In the genomic region with DNA sequence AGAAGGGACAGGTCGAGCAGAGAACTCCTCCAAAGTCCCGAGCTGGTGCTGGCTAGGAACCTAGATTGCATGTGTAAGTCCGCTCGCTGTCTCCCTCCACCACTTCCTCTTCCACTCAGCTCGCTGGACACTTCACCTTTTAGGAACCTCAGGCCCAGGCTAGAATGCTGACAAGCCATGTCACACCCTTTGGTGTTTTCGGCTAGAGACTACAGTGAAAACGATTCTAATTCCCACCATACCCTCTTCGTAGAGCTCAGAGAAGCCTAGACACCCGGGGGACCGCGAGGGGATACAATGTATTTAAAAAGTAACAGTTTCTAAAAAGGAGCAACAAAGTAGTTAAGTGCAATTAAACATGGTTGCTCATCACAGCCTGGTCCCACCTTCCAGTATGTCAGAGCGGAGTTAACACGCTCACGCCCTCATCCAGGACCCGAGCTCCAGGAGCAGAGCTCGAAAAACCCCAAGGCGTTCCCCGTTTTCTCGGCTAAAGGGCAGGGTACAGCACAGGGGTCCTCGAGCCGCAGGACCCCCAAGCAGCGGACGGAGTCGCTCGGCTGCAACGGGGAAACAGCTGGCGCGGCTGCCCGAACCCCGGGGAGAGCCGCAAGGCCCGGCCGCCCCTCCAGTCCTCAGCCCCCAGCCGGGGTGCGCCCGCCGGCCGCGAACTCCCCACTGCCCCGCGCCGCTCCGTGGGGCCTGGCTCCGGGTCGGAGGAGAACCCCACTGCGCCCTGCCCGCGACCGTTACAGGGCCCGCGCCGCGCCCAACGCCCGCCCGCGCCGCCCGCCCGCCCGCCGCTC, we compare ENCODE assay signal across 8 mouse cellular contexts. TPM values are rescaled to one million over a fixed set of nuclear protein-coding genes. Genes with fewer than 3 reads are reported as not detected.
DNase-seq lines count a peak whose midpoint lies in the region; ATAC-seq lines count a peak whose summit lies in the region.

No protein-coding gene starts in this region.

- H3K27me3 ChIP-seq in heart, embryonic 14.5 days (ENCODE audit: control insufficient read depth, insufficient read depth, low read length): no peaks in the 10 kb centered on the region
- H3K27me3 ChIP-seq in megakaryocyte, embryonic 14.5 days (replicated peaks): no peaks in the 10 kb centered on the region

- H3K36me3 ChIP-seq in heart, embryonic 14.5 days (ENCODE audit: control insufficient read depth, insufficient read depth, low read length): no peaks in the 10 kb centered on the region
- H3K36me3 ChIP-seq in megakaryocyte, embryonic 14.5 days (replicated peaks; ENCODE audit: low read length): peaks cover 21% of the 10 kb centered on the region

- H3K9ac ChIP-seq in heart, embryonic 14.5 days (ENCODE audit: low read length): peak overlapping the region; percentile 96

- peak; percentile 26 to 76 for DNase-seq in adrenal gland, adult (ENCODE audit: inconsistent age in 2 of 2, low spot score in 1 of 2)
- no peak for DNase-seq in adrenal gland, postnatal 25 days
- DNase-seq in 3134 (ENCODE audit: extremely low read depth, insufficient read length, low spot score): peak; percentile 17
- peak; percentile 34 for DNase-seq in c-Kit-negative CD71-positive TER-119-positive erythroid progenitor cells, embryonic 14.5 days (ENCODE audit: low read depth, low spot score)
- peak; percentile 18 for DNase-seq in large intestine, adult 2 months (ENCODE audit: low read depth, low spot score)
- peak; percentile 31 to 70 for DNase-seq in spleen, postnatal 4 days (ENCODE audit: low spot score in 2 of 2)

- peak overlapping the region; percentile 83 to 97 for H3K4me3 ChIP-seq in heart, embryonic 14.5 days (ENCODE audit: control insufficient read depth in 1 of 2, insufficient read depth in 1 of 2, low read depth in 1 of 2, low read length in 2 of 2)
- peak overlapping the region; percentile 96 for H3K4me3 ChIP-seq in megakaryocyte, embryonic 14.5 days (replicated peaks)

- WGBS in heart, embryonic 14.5 days: under 1% methylated on average over 62 of the region's 62 CpGs
- under 1% methylated on average over 62 of the region's 62 CpGs for WGBS in large intestine, adult 2 months

- peak overlapping the region; percentile 22 to 85 for H3K27ac ChIP-seq in heart, embryonic 14.5 days (replicated peaks in 1 of 2; ENCODE audit: control insufficient read depth in 1 of 2, insufficient read depth in 1 of 2, low read depth in 2 of 2, low read length in 2 of 2)

- peaks cover 2 to 12% of the 10 kb centered on the region in 2 experiments; a peak in 3 of 4 replicates for H3K4me1 ChIP-seq in heart, embryonic 14.5 days (ENCODE audit: control insufficient read depth in 2 of 2, insufficient read depth in 2 of 2, low read length in 2 of 2)
- H3K4me1 ChIP-seq in megakaryocyte, embryonic 14.5 days: peaks cover 42% of the 10 kb centered on the region

- no peaks in the 10 kb centered on the region for H3K9me3 ChIP-seq in heart, embryonic 14.5 days (ENCODE audit: control insufficient read depth, low read length)
- H3K9me3 ChIP-seq in megakaryocyte, embryonic 14.5 days: no peaks in the 10 kb centered on the region

- peak; percentile 68 for ATAC-seq in heart, embryonic 14.5 days (ENCODE audit: insufficient number of reproducible peaks, insufficient read depth, low FRiP score, low read depth)

- peak overlapping the region; percentile 95 for H3K4me2 ChIP-seq in heart, embryonic 14.5 days (ENCODE audit: low read length)

RNA-seq across cellular contexts. Expression of gene Eloa, which starts 0.6 kb away (rescaled TPM):
- total RNA-seq in adrenal gland, postnatal 25 days (2021): 40.8 and 42.3 TPM in 2 replicates
- 34.3 and 34.7 TPM in 2 replicates for polyA plus RNA-seq in heart, embryonic 14.5 days (2014; fragmentation: Nextera tagmentation; extraction: Ambion mirVana)
- polyA plus RNA-seq in large intestine, adult 2 months (2012; rRNA removed): 11.4 and 12.3 TPM in 2 replicates
- polyA plus RNA-seq in megakaryocyte, embryonic 14.5 days (2012; ENCODE audit: insufficient read depth, low replicate concordance): 3.7 and 4.5 TPM in 2 replicates

RNA-seq across cellular contexts. Expression of gene Rpl11, which starts 32.3 kb away (rescaled TPM):
- 605 and 780 TPM in 2 replicates for total RNA-seq in adrenal gland, postnatal 25 days (2021)
- 284 and 329 TPM in 2 replicates for polyA plus RNA-seq in heart, embryonic 14.5 days (2014; fragmentation: Nextera tagmentation; extraction: Ambion mirVana)
- polyA plus RNA-seq in large intestine, adult 2 months (2012; rRNA removed): 386 and 417 TPM in 2 replicates
- 414 and 1,524 TPM in 2 replicates for polyA plus RNA-seq in megakaryocyte, embryonic 14.5 days (2012; ENCODE audit: insufficient read depth, low replicate concordance)

RNA-seq across cellular contexts. Expression of gene Pithd1, which starts 33.9 kb away (rescaled TPM):
- total RNA-seq in adrenal gland, postnatal 25 days (2021): 30.8 and 33.2 TPM in 2 replicates
- polyA plus RNA-seq in heart, embryonic 14.5 days (2014; fragmentation: Nextera tagmentation; extraction: Ambion mirVana): 39.4 and 40.2 TPM in 2 replicates
- 32.6 and 35.3 TPM in 2 replicates for polyA plus RNA-seq in large intestine, adult 2 months (2012; rRNA removed)
- polyA plus RNA-seq in megakaryocyte, embryonic 14.5 days (2012; ENCODE audit: insufficient read depth, low replicate concordance): 41.3 and 62.6 TPM in 2 replicates

RNA-seq across cellular contexts. Expression of gene Lypla2, which starts 48.5 kb away (rescaled TPM):
- 66.4 and 74.3 TPM in 2 replicates for total RNA-seq in adrenal gland, postnatal 25 days (2021)
- 65.5 and 67.7 TPM in 2 replicates for polyA plus RNA-seq in heart, embryonic 14.5 days (2014; fragmentation: Nextera tagmentation; extraction: Ambion mirVana)
- polyA plus RNA-seq in large intestine, adult 2 months (2012; rRNA removed): 123 and 127 TPM in 2 replicates
- 295 and 453 TPM in 2 replicates for polyA plus RNA-seq in megakaryocyte, embryonic 14.5 days (2012; ENCODE audit: insufficient read depth, low replicate concordance)

RNA-seq across cellular contexts. Expression of gene Gale, which starts 57.4 kb away (rescaled TPM):
- total RNA-seq in adrenal gland, postnatal 25 days (2021): 13.0 and 15.7 TPM in 2 replicates
- 16.8 and 19.0 TPM in 2 replicates for polyA plus RNA-seq in heart, embryonic 14.5 days (2014; fragmentation: Nextera tagmentation; extraction: Ambion mirVana)
- 276 and 295 TPM in 2 replicates for polyA plus RNA-seq in large intestine, adult 2 months (2012; rRNA removed)
- 71.2 and 91.8 TPM in 2 replicates for polyA plus RNA-seq in megakaryocyte, embryonic 14.5 days (2012; ENCODE audit: insufficient read depth, low replicate concordance)
